Mouse (Mus musculus) neural tube, embryonic 11.5 days (tissue): ENCODE results near the gene Cryab. TPM values are rescaled to one million over a fixed set of nuclear protein-coding genes. Genes with fewer than 3 reads are reported as not detected.
A peak's percentile ranks its signal among the peaks of the same experiment; 100 is the strongest.

Source experiments
- ATAC-seq: fragments of 200-750 bp; cut with Nextera tagmentation; 2 replicates; pipeline ENCODE4 v1.8.0; 2017; ENCODE audit warnings: moderate number of reproducible peaks, mild to moderate bottlenecking, moderate TSS enrichment, moderate library complexity; ENCODE audit not compliant: insufficient read depth, low FRiP score, low TSS enrichment
- DNase-seq: peaks from one replicate; pipeline ENCODE4 v3.0.0-alpha.2; 2015; ENCODE audit warnings: low spot score
- H3K27ac ChIP-seq: fragments of 300-500 bp; sonication (generic); 2 replicates; pipeline ENCODE4 v1.5.1; 2014; ENCODE audit warnings: low read depth, mild to moderate bottlenecking, low read length
- H3K27me3 ChIP-seq: fragments of 300-500 bp; sonication (generic); 2 replicates; pipeline ENCODE4 v1.6.1; 2014; ENCODE audit warnings: mild to moderate bottlenecking, low read length, mixed read lengths; ENCODE audit not compliant: control insufficient read depth, insufficient read depth
- H3K36me3 ChIP-seq: fragments of 300-500 bp; sonication (generic); 2 replicates; pipeline ENCODE4 v1.6.1; 2014; ENCODE audit warnings: mild to moderate bottlenecking, low read length, moderate library complexity, mixed read lengths; ENCODE audit not compliant: control insufficient read depth, insufficient read depth
- H3K4me1 ChIP-seq: fragments of 300-500 bp; sonication (generic); 2 replicates; pipeline ENCODE4 v1.6.1; 2014; ENCODE audit warnings: low read length, mixed read lengths; ENCODE audit not compliant: control insufficient read depth, insufficient read depth
- H3K4me2 ChIP-seq: fragments of 300-500 bp; sonication (generic); 2 replicates; pipeline ENCODE4 v1.6.1; 2014; ENCODE audit warnings: low read depth, mild to moderate bottlenecking, moderate library complexity
- H3K4me3 ChIP-seq: fragments of 300-500 bp; sonication (generic); 2 replicates; pipeline ENCODE4 v1.5.1; 2014; ENCODE audit warnings: low read depth, low read length
- H3K9ac ChIP-seq: fragments of 300-500 bp; sonication (generic); 2 replicates; pipeline ENCODE4 v1.6.1; 2014; ENCODE audit warnings: mild to moderate bottlenecking, low read length
- H3K9me3 ChIP-seq: fragments of 300-500 bp; sonication (generic); 2 replicates; pipeline ENCODE4 v1.6.1; 2016; ENCODE audit warnings: low read length; ENCODE audit not compliant: control insufficient read depth
- WGBS: fragments of 180-500 bp; shearing (Covaris S2); extraction: QIAGEN DNeasy Blood & Tissue Kit; methylation state at CpG from one replicate; pipeline ENCODE4 v1.1.7; 2014; 5-methylcytosine and 5-hydroxymethylcytosine counted together
- polyA plus RNA-seq: library from polyadenylated mRNA; unstranded; fragments of >200 nt; fragmentation: Nextera tagmentation; extraction: Ambion mirVana; gene quantifications from 2 replicates; pipeline ENCODE4 v1.2.1, GENCODE M21; 2014

The Cryab gene
- polyA plus RNA-seq, 1 experiment from 2014 or later: 12.8 TPM

GRCm38 (mm10) chr9:50752784-50753615 is 1.9 kb downstream of the Cryab start:
- Histone ChIP-seq H3K9ac (no peak overlapping the region), H3K36me3 (no peaks in the 10 kb centered on the region), H3K4me2 (no peak overlapping the region), H3K27ac (no peak overlapping the region), H3K9me3 (no peaks in the 10 kb centered on the region), H3K27me3 (no peaks in the 10 kb centered on the region), H3K4me3 (no peak overlapping the region), H3K4me1 (no peaks in the 10 kb centered on the region)
- ATAC-seq: no peak
- WGBS: 75% methylated on average over 17 of the region's 17 CpGs
- DNase-seq: no peak

DNA sequence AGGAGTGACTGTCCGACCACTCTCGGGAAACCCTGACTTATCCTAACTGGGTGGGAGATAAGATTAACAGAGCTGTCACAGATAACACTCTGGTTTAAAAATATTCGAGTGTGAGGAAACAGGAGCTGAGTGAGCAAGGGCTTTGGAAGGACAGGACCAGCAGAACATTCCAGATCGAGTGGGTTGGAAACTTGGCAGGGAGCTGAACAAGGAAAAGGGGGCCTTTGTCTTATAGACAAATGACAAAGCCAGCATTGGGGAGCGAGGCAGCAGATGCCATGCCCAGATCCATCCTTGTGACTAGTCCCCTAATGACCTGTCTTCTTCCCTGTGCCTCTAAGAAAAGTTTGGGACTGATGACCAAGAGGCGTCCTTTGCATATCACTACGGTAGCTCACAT is 2.8 kb downstream of the Cryab start:
- no peak overlapping the region for H3K4me2 ChIP-seq
- ATAC-seq (no peak), DNase-seq (no peak)
- H3K36me3 ChIP-seq: no peaks in the 10 kb centered on the region
- no peak overlapping the region for H3K4me3 ChIP-seq
- H3K9ac ChIP-seq: no peak overlapping the region
- H3K27me3 ChIP-seq: no peaks in the 10 kb centered on the region
- no peak overlapping the region for H3K27ac ChIP-seq
- 77% methylated on average over 7 of the region's 7 CpGs for WGBS
- no peaks in the 10 kb centered on the region for H3K9me3 ChIP-seq
- no peaks in the 10 kb centered on the region for H3K4me1 ChIP-seq

- DNase-seq (no peak), ATAC-seq (no peak)
- Histone ChIP-seq H3K4me3 (no peak overlapping the region), H3K9ac (no peak overlapping the region), H3K36me3 (no peaks in the 10 kb centered on the region), H3K27ac (no peak overlapping the region), H3K4me1 (no peaks in the 10 kb centered on the region), H3K9me3 (no peaks in the 10 kb centered on the region), H3K4me2 (no peak overlapping the region), H3K27me3 (no peaks in the 10 kb centered on the region)
- 37% methylated on average over 5 of the region's 5 CpGs for WGBS
These were observed 5.6 kb downstream of the Cryab start for GRCm38 (mm10) chr9:50756711-50757110.

DNA sequence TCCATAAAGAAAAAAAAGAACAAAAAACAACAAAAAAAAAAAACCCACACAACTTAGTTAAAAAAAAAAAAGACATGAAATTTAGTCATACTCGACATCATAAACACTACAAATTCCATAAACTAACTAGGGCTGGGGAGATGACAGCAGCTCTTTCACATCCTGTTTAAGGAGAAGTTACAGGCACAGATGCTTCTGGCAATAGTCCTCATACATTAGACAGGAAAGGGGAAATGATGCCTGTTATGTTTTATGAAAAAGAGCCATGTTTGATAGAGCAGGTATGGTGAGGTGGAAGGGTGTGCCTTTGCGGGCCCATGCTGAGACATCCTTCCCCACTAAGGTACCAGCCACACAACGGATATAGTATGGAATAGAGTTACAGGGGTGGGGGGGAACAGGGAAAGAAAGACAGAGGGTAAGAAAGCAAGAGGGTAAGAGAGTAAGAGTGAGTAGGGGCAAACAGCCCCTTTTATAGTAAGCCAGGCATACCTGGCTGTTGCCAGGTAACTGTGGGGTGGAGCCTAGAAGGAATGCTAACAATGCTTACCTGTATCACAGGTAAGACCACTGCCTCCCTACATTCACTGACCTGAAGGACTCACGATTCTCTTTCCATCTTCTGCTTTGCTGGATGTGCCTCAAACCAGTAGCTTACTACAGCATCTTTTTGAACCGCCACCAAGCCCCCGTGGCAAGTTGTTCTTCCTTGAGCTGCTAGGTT is 10.6 kb downstream of the Cryab start:
- Histone ChIP-seq H3K9ac (no peak overlapping the region), H3K4me1 (no peaks in the 10 kb centered on the region), H3K4me3 (no peak overlapping the region), H3K27me3 (no peaks in the 10 kb centered on the region), H3K4me2 (no peak overlapping the region), H3K9me3 (no peaks in the 10 kb centered on the region), H3K27ac (no peak overlapping the region), H3K36me3 (no peaks in the 10 kb centered on the region)
- WGBS: 76% methylated on average over 6 of the region's 6 CpGs
- DNase-seq (no peak), ATAC-seq (no peak)

DNA sequence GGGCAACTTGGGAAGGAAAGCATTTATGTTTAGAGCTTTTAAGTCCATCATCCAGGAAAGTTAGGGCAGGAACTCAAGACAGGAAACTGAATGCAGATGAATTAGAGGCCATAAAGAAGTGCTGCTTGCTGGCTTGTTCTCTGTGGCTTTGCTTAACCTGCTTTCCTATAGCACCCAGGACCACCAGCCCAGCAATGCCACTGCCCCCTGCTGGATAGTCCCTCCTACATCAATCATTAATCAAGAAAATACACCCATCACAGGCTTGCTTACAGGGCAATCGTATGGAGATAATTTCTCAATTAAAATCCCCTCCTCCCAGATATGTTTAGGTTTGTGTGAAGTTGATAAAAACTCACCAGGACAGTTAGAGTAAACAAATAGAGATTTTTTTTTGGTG is 12.2 kb downstream of the Cryab start:
- DNase-seq: no peak
- no peaks in the 10 kb centered on the region for H3K36me3 ChIP-seq
- no peak overlapping the region for H3K9ac ChIP-seq
- H3K4me1 ChIP-seq: no peaks in the 10 kb centered on the region; the same call in 1 of the 2 replicates
- ATAC-seq: no peak
- no peaks in the 10 kb centered on the region for H3K27me3 ChIP-seq
- no peaks in the 10 kb centered on the region for H3K9me3 ChIP-seq
- H3K4me2 ChIP-seq: no peak overlapping the region
- H3K4me3 ChIP-seq: no peak overlapping the region
- 69% methylated on average over 1 of the region's 1 CpGs for WGBS
- H3K27ac ChIP-seq: no peak overlapping the region

DNA sequence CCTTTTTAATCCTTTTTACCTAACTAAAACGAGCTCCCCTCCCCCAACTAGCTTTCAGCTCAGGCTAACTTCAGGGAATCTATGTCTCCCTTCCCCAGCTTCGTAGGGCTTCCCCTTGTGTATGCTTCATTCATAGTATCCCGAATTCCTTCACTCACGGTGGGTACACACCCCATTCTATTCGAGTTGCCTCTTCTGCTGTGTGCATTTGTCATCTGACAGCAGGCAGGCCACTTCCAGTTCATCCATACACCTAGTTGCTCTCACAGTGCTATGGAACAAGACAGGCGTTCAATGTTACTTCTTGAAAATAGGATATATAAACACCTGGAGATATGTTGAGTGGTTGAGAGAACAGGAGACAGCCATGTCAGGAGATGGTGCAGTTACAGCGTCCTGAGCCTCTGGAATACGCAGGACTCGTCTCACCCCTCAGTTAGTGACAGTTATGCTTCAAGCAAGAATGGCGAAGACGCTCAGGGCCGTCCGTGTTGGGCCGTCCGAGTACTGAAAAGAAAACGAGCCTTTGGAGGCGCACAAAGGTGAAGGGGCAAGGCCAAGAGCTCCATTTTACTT is 16.5 kb downstream of the Cryab start:
- 8% methylated on average over 17 of the region's 17 CpGs for WGBS
- peak overlapping the region; percentile 65 for H3K9ac ChIP-seq
- no peak for ATAC-seq
- H3K9me3 ChIP-seq: no peaks in the 10 kb centered on the region
- no peaks in the 10 kb centered on the region for H3K27me3 ChIP-seq
- peak overlapping the region; percentile 59 for H3K4me3 ChIP-seq
- no peaks in the 10 kb centered on the region for H3K36me3 ChIP-seq
- no peak overlapping the region for H3K27ac ChIP-seq
- no peaks in the 10 kb centered on the region; the same call in 1 of the 2 replicates for H3K4me1 ChIP-seq
- no peak for DNase-seq
- H3K4me2 ChIP-seq: peak overlapping the region; percentile 71

DNA sequence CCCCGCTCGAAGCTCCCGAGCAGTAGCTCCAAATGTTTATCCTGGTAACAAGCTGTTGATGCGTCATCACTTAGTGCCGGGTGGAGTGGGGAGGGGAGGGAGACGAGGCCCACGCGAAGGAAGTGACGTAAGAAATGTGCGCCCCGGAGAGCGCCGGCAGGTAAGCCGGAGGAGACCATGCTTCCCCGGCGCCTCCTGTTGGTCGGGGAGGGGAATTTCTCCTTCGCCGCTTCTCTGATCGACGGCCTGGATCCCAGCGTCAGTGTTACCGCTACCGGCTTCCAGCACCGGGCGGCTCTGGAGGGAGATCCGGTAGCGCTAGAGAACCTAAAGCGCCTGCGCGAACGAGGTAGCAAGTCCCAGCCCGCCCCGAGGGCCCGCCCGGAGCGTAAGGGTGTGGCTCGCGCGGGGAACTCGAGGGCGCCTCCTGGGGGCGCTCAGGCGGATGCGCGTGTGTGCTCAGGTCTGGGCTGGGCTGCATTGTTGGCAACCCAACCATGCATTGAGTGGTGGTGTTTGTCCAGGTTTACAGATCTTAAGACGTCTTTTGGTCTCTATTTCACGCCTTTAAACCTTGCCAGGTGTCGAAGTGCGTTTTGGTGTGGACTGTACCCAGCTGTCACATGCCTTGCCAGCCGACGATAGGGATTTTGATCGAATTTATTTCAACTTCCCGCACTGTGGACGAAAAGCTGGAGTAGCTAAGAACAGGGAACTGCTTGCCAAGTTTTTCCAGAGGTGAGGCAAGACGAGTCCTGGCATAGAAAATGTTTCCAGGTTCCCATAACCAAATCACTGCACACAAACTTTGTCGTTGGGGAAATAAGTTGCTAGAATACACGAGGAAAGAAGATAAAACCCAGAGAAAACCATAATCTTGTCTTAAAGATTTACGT is 17.2 kb downstream of the Cryab start, which contains the start of gene Fdxacb1:
Gene Fdxacb1 (plus strand): TSS at position 130 of the 896 bp plus-strand sequence.
- Histone ChIP-seq H3K4me1 (no peaks in the 10 kb centered on the region; the same call in 1 of the 2 replicates), H3K27ac (peak within 1 kb of the TSS; percentile 68), H3K9me3 (no peaks in the 10 kb centered on the region), H3K4me3 (peak within 1 kb of the TSS; percentile 59), H3K36me3 (no peaks in the 10 kb centered on the region), H3K27me3 (no peaks in the 10 kb centered on the region), H3K4me2 (peak within 1 kb of the TSS; percentile 71), H3K9ac (peak within 1 kb of the TSS; percentile 65)
- peak; percentile 95 for ATAC-seq
- DNase-seq: peak; percentile 97
- 5% methylated on average over 59 of the region's 59 CpGs for WGBS

GRCm38 (mm10) chr9:50770011-50770410 is 18.9 kb downstream of the Cryab start:
- ATAC-seq (no peak), DNase-seq (no peak)
- Histone ChIP-seq H3K4me2 (no peak overlapping the region), H3K9me3 (no peaks in the 10 kb centered on the region), H3K36me3 (no peaks in the 10 kb centered on the region), H3K27me3 (no peaks in the 10 kb centered on the region), H3K4me3 (no peak overlapping the region), H3K9ac (no peak overlapping the region), H3K4me1 (peaks cover 4% of the 10 kb centered on the region), H3K27ac (no peak overlapping the region)
- WGBS: 91% methylated on average over 2 of the region's 2 CpGs
